Mouse (Mus musculus) MEL (cell line): Measurements from ENCODE around the gene Oasl1. TPM values are rescaled to one million over a fixed set of nuclear protein-coding genes. Genes with fewer than 3 reads are reported as not detected.

ENCODE experiments used
- DNase-seq: peaks from one replicate; pipeline ENCODE4 v3.0.0; 2011; ENCODE audit warnings: low read depth, low spot score
- H3K27ac ChIP-seq: 2 replicates; pipeline ENCODE4 v1.5.1; 2012; ENCODE audit warnings: low read depth, mild to moderate bottlenecking, control low read depth, low read length, moderate library complexity; ENCODE audit not compliant: control insufficient read depth
- H3K27me3 ChIP-seq, 2 experiments: fragments of 150-350 bp in 1 of 2; sonication (generic) in 1 of 2; 2 replicates each; pipeline ENCODE4 v1.6.1; 2012; ENCODE audit warnings: low read length in 2 of 2, mild to moderate bottlenecking in 2 of 2, improper control_type of control experiment in 1 of 2, moderate library complexity in 1 of 2; ENCODE audit not compliant: insufficient read depth in 2 of 2, control insufficient read depth in 1 of 2
- H3K36me3 ChIP-seq, 2 experiments: 2 replicates each; pipeline ENCODE4 v1.6.1; 2012 to 2014; ENCODE audit warnings: low read length in 2 of 2, improper control_type of control experiment in 1 of 2, inconsistent platforms in 1 of 2, mild to moderate bottlenecking in 1 of 2; ENCODE audit not compliant: insufficient read depth in 2 of 2, control insufficient read depth in 1 of 2
- H3K4me1 ChIP-seq, 2 experiments: fragments of 150-350 bp in 1 of 2; sonication (generic) in 1 of 2; 2 replicates each; pipeline ENCODE4 v1.6.1; 2012; ENCODE audit warnings: low read length in 2 of 2, improper control_type of control experiment in 1 of 2, mild to moderate bottlenecking in 1 of 2; ENCODE audit not compliant: insufficient read depth in 2 of 2, control insufficient read depth in 1 of 2
- H3K4me3 ChIP-seq, 2 experiments: fragments of 150-350 bp in 1 of 2; sonication (generic) in 1 of 2; 2 replicates each; pipeline ENCODE4 v1.5.1; 2012; ENCODE audit warnings: low read depth in 2 of 2, low read length in 2 of 2, mild to moderate bottlenecking in 2 of 2, moderate library complexity in 2 of 2, control low read depth in 1 of 2, improper control_type of control experiment in 1 of 2; ENCODE audit not compliant: control insufficient read depth in 1 of 2, insufficient read depth in 1 of 2
- H3K79me2 ChIP-seq: 2 replicates; pipeline ENCODE4 v1.6.1; 2012; ENCODE audit warnings: mild to moderate bottlenecking, low read length, moderate library complexity; ENCODE audit not compliant: control insufficient read depth, poor library complexity, insufficient read depth
- H3K9ac ChIP-seq: 2 replicates; pipeline ENCODE4 v1.6.1; 2012; ENCODE audit warnings: low read depth, mild to moderate bottlenecking, control low read depth, low read length, moderate library complexity; ENCODE audit not compliant: control insufficient read depth, poor library complexity, severe bottlenecking
- H3K9me3 ChIP-seq: fragments of 150-350 bp; sonication (generic); replicated peaks from 2 replicates; pipeline ENCODE4 v1.6.1; 2012; ENCODE audit warnings: mild to moderate bottlenecking, low read length, improper control_type of control experiment, moderate library complexity; ENCODE audit not compliant: insufficient read depth
- CHD2 ChIP-seq: IDR thresholded peaks from 2 replicates; pipeline ENCODE4 v1.6.1; 2011; ENCODE audit warnings: low read length, improper control_type of control experiment
- E2F4 ChIP-seq: IDR thresholded peaks from 2 replicates; pipeline ENCODE4 v1.6.1; 2011; ENCODE audit warnings: low read depth, low read length, improper control_type of control experiment, borderline replicate concordance
- EP300 ChIP-seq, 2 experiments: IDR thresholded peaks; 2 replicates each; pipeline ENCODE4 v1.6.1; 2011; ENCODE audit warnings: improper control_type of control experiment in 2 of 2, low read length in 2 of 2, low read depth in 1 of 2, mild to moderate bottlenecking in 1 of 2
- GATA1 ChIP-seq: IDR thresholded peaks from 2 replicates; pipeline ENCODE4 v1.6.1; 2011; ENCODE audit warnings: low read depth, low read length, improper control_type of control experiment
- HCFC1 ChIP-seq: IDR thresholded peaks from 2 replicates; pipeline ENCODE4 v1.6.1; 2012; ENCODE audit warnings: low read depth, mild to moderate bottlenecking, inconsistent platforms, low read length, improper control_type of control experiment, moderate library complexity
- KAT2A ChIP-seq: conservative IDR thresholded peaks from 2 replicates; pipeline ENCODE4 v1.6.1; 2012; ENCODE audit warnings: low read depth, low read length, improper control_type of control experiment, inconsistent platforms
- MAFK ChIP-seq: IDR thresholded peaks from 2 replicates; pipeline ENCODE4 v1.6.1; 2011; ENCODE audit warnings: low read depth, mild to moderate bottlenecking, low read length, improper control_type of control experiment, borderline replicate concordance
- MEF2A ChIP-seq: IDR thresholded peaks from 2 replicates; pipeline ENCODE4 v1.6.1; 2014; ENCODE audit warnings: low read depth, mild to moderate bottlenecking, inconsistent platforms, low read length, improper control_type of control experiment; ENCODE audit not compliant: poor library complexity, insufficient replicate concordance, severe bottlenecking; ENCODE audit errors: extremely low read depth
- MXI1 ChIP-seq: IDR thresholded peaks from 2 replicates; pipeline ENCODE4 v1.6.1; 2011; ENCODE audit warnings: mild to moderate bottlenecking, low read depth, low read length, improper control_type of control experiment
- MYB ChIP-seq: IDR thresholded peaks from 2 replicates; pipeline ENCODE4 v1.6.1; 2011; ENCODE audit warnings: mild to moderate bottlenecking, low read depth, low read length, improper control_type of control experiment
- MYC ChIP-seq: IDR thresholded peaks from 2 replicates; pipeline ENCODE4 v1.6.1; 2011; ENCODE audit warnings: low read depth, mild to moderate bottlenecking, low read length, improper control_type of control experiment, moderate library complexity
- NELFE ChIP-seq: IDR thresholded peaks from 2 replicates; pipeline ENCODE4 v1.6.1; 2011; ENCODE audit warnings: low read depth, low read length, improper control_type of control experiment
- NRF1 ChIP-seq: IDR thresholded peaks from 2 replicates; pipeline ENCODE4 v1.6.1; 2014; ENCODE audit warnings: low read depth, mild to moderate bottlenecking, inconsistent platforms, low read length, improper control_type of control experiment, moderate library complexity; ENCODE audit not compliant: poor library complexity, insufficient read depth, severe bottlenecking
- POLR2AphosphoS2 ChIP-seq: IDR thresholded peaks from 2 replicates; pipeline ENCODE4 v1.6.1; 2011; ENCODE audit warnings: low read length, improper control_type of control experiment
- RAD21 ChIP-seq: IDR thresholded peaks from 2 replicates; pipeline ENCODE4 v1.6.1; 2011; ENCODE audit warnings: mild to moderate bottlenecking, low read depth, low read length, improper control_type of control experiment
- RCOR1 ChIP-seq: IDR thresholded peaks from 2 replicates; pipeline ENCODE4 v1.6.1; 2012; ENCODE audit warnings: low read depth, mild to moderate bottlenecking, inconsistent platforms, low read length, improper control_type of control experiment
- SMC3 ChIP-seq: IDR thresholded peaks from 2 replicates; pipeline ENCODE4 v1.6.1; 2011; ENCODE audit warnings: low read depth, low read length, improper control_type of control experiment
- TAL1 ChIP-seq: IDR thresholded peaks from 2 replicates; pipeline ENCODE4 v1.6.1; 2012; ENCODE audit warnings: mild to moderate bottlenecking, inconsistent platforms, low read length, moderate library complexity, mixed read lengths
- TBP ChIP-seq: IDR thresholded peaks from 2 replicates; pipeline ENCODE4 v1.8.0; 2011; ENCODE audit warnings: low read depth, low read length, improper control_type of control experiment
- TCF12 ChIP-seq: IDR thresholded peaks from 2 replicates; pipeline ENCODE4 v1.6.1; 2014; ENCODE audit warnings: low read depth, mild to moderate bottlenecking, inconsistent platforms, low read length, improper control_type of control experiment, moderate library complexity
- UBTF ChIP-seq: IDR thresholded peaks from 2 replicates; pipeline ENCODE4 v1.6.1; 2012; ENCODE audit warnings: low read depth, mild to moderate bottlenecking, inconsistent platforms, low read length, improper control_type of control experiment, moderate library complexity, borderline replicate concordance; ENCODE audit not compliant: insufficient read depth
- USF1 ChIP-seq: IDR thresholded peaks from 2 replicates; pipeline ENCODE4 v1.6.1; 2014; ENCODE audit warnings: low read depth, mild to moderate bottlenecking, inconsistent platforms, low read length, improper control_type of control experiment, moderate library complexity
- ZMIZ1 ChIP-seq: IDR thresholded peaks from 2 replicates; pipeline ENCODE4 v1.6.1; 2012; ENCODE audit warnings: low read depth, mild to moderate bottlenecking, inconsistent platforms, low read length, improper control_type of control experiment, moderate library complexity
- polyA plus RNA-seq, 2 experiments: library from polyadenylated mRNA; stranded (reverse) in 1 of 2; unstranded in 1 of 2; fragments of >175 nt in 1 of 2; fragments of >200 nt in 1 of 2; gene quantifications; 2 replicates each; pipeline versions ENCODE4 v1.2.1 to v1.2.4; 2012; ENCODE audit warnings: low replicate concordance in 2 of 2, low read depth in 1 of 2; ENCODE audit not compliant: insufficient read length in 2 of 2, insufficient read depth in 1 of 2, missing spikeins in 1 of 2
- total RNA-seq: library from RNA; depleted of rRNA; stranded (reverse); fragments of 300-350 nt; gene quantifications from 2 replicates; pipeline ENCODE4 v1.2.3, GENCODE M21; 2012

The Oasl1 gene
- total and polyA plus RNA-seq, 3 experiments, result 8.2 to 33.3 TPM; not detected in 1

GRCm38 (mm10) chr5:114948891-114949290, 25.9 kb downstream of the Oasl1 start:
- no peaks in the 10 kb centered on the region for H3K79me2 ChIP-seq
- no peak for DNase-seq
- H3K36me3 ChIP-seq, result no peaks in the 10 kb centered on the region
- no peaks in the 10 kb centered on the region for H3K4me1 ChIP-seq
- H3K9ac ChIP-seq, result no peak overlapping the region
- H3K27me3 ChIP-seq, result no peaks in the 10 kb centered on the region
- no peak for TF ChIP-seq SMC3
- TF ChIP-seq E2F4, result no peak
- TF ChIP-seq NELFE, result no peak
- TF ChIP-seq TCF12, result no peak
- TF ChIP-seq EP300 (IDR thresholded peaks at IDR 0.05; ENCODE audit: low read depth in 1 of 2, low read length in 2 of 2), result no peak
- TF ChIP-seq MYC, result no peak
- no peak for TF ChIP-seq POLR2AphosphoS2
- no peak for TF ChIP-seq GATA1
- TF ChIP-seq MEF2A, result no peak
- no peak for TF ChIP-seq NRF1
- TF ChIP-seq MYB, result no peak
- TF ChIP-seq RAD21, result no peak
- no peak for TF ChIP-seq CHD2
- no peak for TF ChIP-seq KAT2A
- TF ChIP-seq UBTF, result no peak
- TF ChIP-seq HCFC1, result no peak
- no peak for TF ChIP-seq ZMIZ1
- TF ChIP-seq MXI1, result no peak
- TF ChIP-seq RCOR1, result no peak
- no peak overlapping the region for H3K4me3 ChIP-seq
- H3K27ac ChIP-seq, result no peak overlapping the region
- no peaks in the 10 kb centered on the region for H3K9me3 ChIP-seq

- H3K27me3 ChIP-seq, result no peaks in the 10 kb centered on the region
- H3K36me3 ChIP-seq, result no peaks in the 10 kb centered on the region
- no peaks in the 10 kb centered on the region for H3K4me1 ChIP-seq
- no peaks in the 10 kb centered on the region for H3K9me3 ChIP-seq
- no peak overlapping the region for H3K9ac ChIP-seq
- no peak overlapping the region for H3K27ac ChIP-seq
- no peaks in the 10 kb centered on the region for H3K79me2 ChIP-seq
- no peak overlapping the region for H3K4me3 ChIP-seq
- no peak for TF ChIP-seq MAFK
- no peak for TF ChIP-seq EP300 (IDR thresholded peaks at IDR 0.05; ENCODE audit: low read depth in 1 of 2, low read length in 2 of 2)
- no peak for TF ChIP-seq MEF2A
- no peak for TF ChIP-seq CHD2
- TF ChIP-seq TBP, result no peak
- no peak for TF ChIP-seq TAL1
- no peak for TF ChIP-seq USF1
- TF ChIP-seq E2F4, result no peak
- TF ChIP-seq MXI1, result no peak
- no peak for DNase-seq
Observed at GRCm38 (mm10) chr5:114949316-114949715, 26.3 kb downstream of the Oasl1 start.
